Mouse (Mus musculus) lung, adult 2 months (tissue): Measurements from ENCODE around the gene Zrsr1.

Experiments
- CTCF ChIP-seq: fragments of 200-500 bp; IDR thresholded peaks from 2 replicates; pipeline ENCODE4 v1.5.1; 2011; ENCODE audit warnings: mild to moderate bottlenecking, low read length, control low read depth; ENCODE audit not compliant: insufficient read depth
- POLR2A ChIP-seq: fragments of 200-500 bp; IDR thresholded peaks from 2 replicates; pipeline ENCODE4 v1.6.1; 2011; ENCODE audit warnings: low read depth, mild to moderate bottlenecking, control low read depth, low read length, borderline replicate concordance; ENCODE audit errors: extremely low read depth

GRCm38 (mm10) chr11:23008824-23009200 lies 37.0 kb downstream of the Zrsr1 start:
- TF ChIP-seq CTCF (no peak), POLR2A (no peak)
